Mouse (Mus musculus): ENCODE data around the gene Clip2. TPM values are rescaled to one million over a fixed set of nuclear protein-coding genes. Genes with fewer than 3 reads are reported as not detected.
"Not testable (repeated sequence)": the region's sequence is repeated elsewhere in the genome, so short reads cannot be mapped to it uniquely, and the experiment has no call there.

Gene Clip2
- polyA plus RNA-seq, 1 experiment: 23.4 TPM

DNA sequence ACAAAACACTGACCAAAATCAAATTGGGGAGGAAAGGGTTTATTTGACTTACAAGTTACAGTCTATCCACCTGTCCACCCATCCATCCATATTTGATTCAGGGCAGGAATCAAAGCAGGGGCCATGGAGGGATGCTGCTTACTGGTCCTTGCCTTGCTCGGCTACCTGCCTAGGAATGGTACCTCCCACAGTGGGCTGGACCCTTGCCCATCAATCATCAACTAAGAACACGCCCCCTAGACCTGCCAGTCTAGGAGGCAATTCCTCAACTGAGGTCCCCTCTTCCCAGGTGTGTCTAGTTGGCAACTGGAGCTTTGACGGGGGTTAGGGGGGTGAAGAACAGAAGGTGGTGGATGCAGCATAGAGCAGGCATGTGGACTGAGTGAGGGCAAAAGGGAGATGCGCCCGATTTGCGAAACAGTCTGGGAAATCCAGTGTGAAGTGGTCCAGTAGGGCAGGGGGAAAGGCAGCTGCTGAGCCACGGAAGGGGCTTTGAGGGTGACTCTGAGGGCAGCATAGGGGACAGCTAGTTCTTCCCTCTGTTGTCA is 67.0 kb downstream of the Clip2 start:
- H3K4me3 ChIP-seq (ENCODE audit: control insufficient read depth, insufficient read depth, low read length): no peak overlapping the region
- no peak for DNase-seq
- H3K27ac ChIP-seq (ENCODE audit: control insufficient read depth, insufficient read depth, low read length): no peak overlapping the region
- no peaks in the 10 kb centered on the region for H3K36me3 ChIP-seq (ENCODE audit: control insufficient read depth, insufficient read depth, low read length)
- TF ChIP-seq POLR2A (IDR thresholded peaks at IDR 0.05; ENCODE audit: control insufficient read depth, extremely low read depth, insufficient read depth, low read length, poor library complexity): no peak
- TF ChIP-seq CTCF (IDR thresholded peaks at IDR 0.05; ENCODE audit: borderline replicate concordance, control insufficient read depth, extremely low read depth, insufficient read depth, low read length, poor library complexity): no peak
- 90% methylated on average over 7 of the region's 7 CpGs for WGBS
- H3K4me1 ChIP-seq (replicated peaks; ENCODE audit: control insufficient read depth, insufficient read depth, low read length): peaks cover 15% of the 10 kb centered on the region
- no peaks in the 10 kb centered on the region for H3K27me3 ChIP-seq (ENCODE audit: control insufficient read depth, insufficient read depth, low read length)

GRCm38 (mm10) chr5:134483291-134483690 is 68.9 kb downstream of the Clip2 start:
- no peak overlapping the region for H3K4me3 ChIP-seq (ENCODE audit: control insufficient read depth, insufficient read depth, low read length)
- TF ChIP-seq CTCF (IDR thresholded peaks at IDR 0.05; ENCODE audit: borderline replicate concordance, control insufficient read depth, extremely low read depth, insufficient read depth, low read length, poor library complexity) (no peak), POLR2A (IDR thresholded peaks at IDR 0.05; ENCODE audit: control insufficient read depth, extremely low read depth, insufficient read depth, low read length, poor library complexity) (no peak)
- peaks cover 3% of the 10 kb centered on the region for H3K4me1 ChIP-seq (replicated peaks; ENCODE audit: control insufficient read depth, insufficient read depth, low read length)
- no peak overlapping the region for H3K27ac ChIP-seq (ENCODE audit: control insufficient read depth, insufficient read depth, low read length)
- H3K36me3 ChIP-seq (ENCODE audit: control insufficient read depth, insufficient read depth, low read length): no peaks in the 10 kb centered on the region
- DNase-seq: no peak
- H3K27me3 ChIP-seq (ENCODE audit: control insufficient read depth, insufficient read depth, low read length): no peaks in the 10 kb centered on the region
- WGBS: 97% methylated on average over 1 of the region's 1 CpGs

GRCm38 (mm10) chr5:134482331-134482730 is 69.9 kb downstream of the Clip2 start:
- WGBS: 48% methylated on average over 11 of the region's 11 CpGs
- Histone ChIP-seq H3K27me3 (ENCODE audit: control insufficient read depth, insufficient read depth, low read length) (no peaks in the 10 kb centered on the region), H3K36me3 (ENCODE audit: control insufficient read depth, insufficient read depth, low read length) (no peaks in the 10 kb centered on the region), H3K4me3 (ENCODE audit: control insufficient read depth, insufficient read depth, low read length) (no peak overlapping the region), H3K4me1 (replicated peaks; ENCODE audit: control insufficient read depth, insufficient read depth, low read length) (peaks cover 3% of the 10 kb centered on the region), H3K27ac (ENCODE audit: control insufficient read depth, insufficient read depth, low read length) (no peak overlapping the region; the same call in 1 of the 2 replicates)
- DNase-seq: no peak
- TF ChIP-seq CTCF (IDR thresholded peaks at IDR 0.05; ENCODE audit: borderline replicate concordance, control insufficient read depth, extremely low read depth, insufficient read depth, low read length, poor library complexity) (no peak), POLR2A (IDR thresholded peaks at IDR 0.05; ENCODE audit: control insufficient read depth, extremely low read depth, insufficient read depth, low read length, poor library complexity) (no peak)

- not testable (repeated sequence) for H3K36me3 ChIP-seq (ENCODE audit: control insufficient read depth, insufficient read depth, low read length); H3K27ac ChIP-seq (ENCODE audit: control insufficient read depth, insufficient read depth, low read length); H3K4me3 ChIP-seq (ENCODE audit: control insufficient read depth, insufficient read depth, low read length); H3K4me1 ChIP-seq (replicated peaks; ENCODE audit: control insufficient read depth, insufficient read depth, low read length); DNase-seq; H3K27me3 ChIP-seq (ENCODE audit: control insufficient read depth, insufficient read depth, low read length)
These were observed 73.3 kb downstream of the Clip2 start for GRCm38 (mm10) chr5:134478886-134479285.

- 96% methylated on average over 7 of the region's 7 CpGs for WGBS
- not testable (repeated sequence) for H3K27me3 ChIP-seq (ENCODE audit: control insufficient read depth, insufficient read depth, low read length); DNase-seq; H3K36me3 ChIP-seq (ENCODE audit: control insufficient read depth, insufficient read depth, low read length); H3K4me3 ChIP-seq (ENCODE audit: control insufficient read depth, insufficient read depth, low read length); H3K4me1 ChIP-seq (replicated peaks; ENCODE audit: control insufficient read depth, insufficient read depth, low read length); H3K27ac ChIP-seq (ENCODE audit: control insufficient read depth, insufficient read depth, low read length)
These were observed 76.5 kb downstream of the Clip2 start for GRCm38 (mm10) chr5:134475686-134476085.

- Histone ChIP-seq H3K27me3 (ENCODE audit: control insufficient read depth, insufficient read depth, low read length) (no peaks in the 10 kb centered on the region), H3K4me3 (ENCODE audit: control insufficient read depth, insufficient read depth, low read length) (no peak overlapping the region), H3K4me1 (replicated peaks; ENCODE audit: control insufficient read depth, insufficient read depth, low read length) (no peaks in the 10 kb centered on the region; the same call in 1 of the 2 replicates), H3K36me3 (ENCODE audit: control insufficient read depth, insufficient read depth, low read length) (no peaks in the 10 kb centered on the region), H3K27ac (ENCODE audit: control insufficient read depth, insufficient read depth, low read length) (no peak overlapping the region)
- TF ChIP-seq CTCF (IDR thresholded peaks at IDR 0.05; ENCODE audit: borderline replicate concordance, control insufficient read depth, extremely low read depth, insufficient read depth, low read length, poor library complexity): no peak
- no peak for TF ChIP-seq POLR2A (IDR thresholded peaks at IDR 0.05; ENCODE audit: control insufficient read depth, extremely low read depth, insufficient read depth, low read length, poor library complexity)
- peak; percentile 36 for DNase-seq
- WGBS: 96% methylated on average over 6 of the region's 6 CpGs
These were observed 77.1 kb downstream of the Clip2 start for GRCm38 (mm10) chr5:134475006-134475605.

GRCm38 (mm10) chr5:134473902-134474301 is 78.3 kb downstream of the Clip2 start:
- Histone ChIP-seq H3K27ac (ENCODE audit: control insufficient read depth, insufficient read depth, low read length) (no peak overlapping the region), H3K27me3 (ENCODE audit: control insufficient read depth, insufficient read depth, low read length) (no peaks in the 10 kb centered on the region), H3K36me3 (ENCODE audit: control insufficient read depth, insufficient read depth, low read length) (no peaks in the 10 kb centered on the region), H3K4me1 (replicated peaks; ENCODE audit: control insufficient read depth, insufficient read depth, low read length) (peaks cover 5% of the 10 kb centered on the region; the same call in 1 of the 2 replicates), H3K4me3 (ENCODE audit: control insufficient read depth, insufficient read depth, low read length) (no peak overlapping the region)
- DNase-seq: peak; percentile 49
- 93% methylated on average over 2 of the region's 2 CpGs for WGBS
- TF ChIP-seq POLR2A (IDR thresholded peaks at IDR 0.05; ENCODE audit: control insufficient read depth, extremely low read depth, insufficient read depth, low read length, poor library complexity) (no peak), CTCF (IDR thresholded peaks at IDR 0.05; ENCODE audit: borderline replicate concordance, control insufficient read depth, extremely low read depth, insufficient read depth, low read length, poor library complexity) (no peak)
